Mouse (Mus musculus) liver, embryonic 14.5 days (tissue): ENCODE results near the gene Itih5. TPM values are rescaled to one million over a fixed set of nuclear protein-coding genes. Genes with fewer than 3 reads are reported as not detected.

Experiments used
- ATAC-seq: fragments of 200-750 bp; cut with Nextera tagmentation; 2 replicates; pipeline ENCODE4 v1.8.0; 2017; ENCODE audit warnings: moderate number of reproducible peaks, mild to moderate bottlenecking, moderate library complexity; ENCODE audit not compliant: insufficient read depth
- DNase-seq, 3 experiments: peaks; one replicate each; pipeline ENCODE4 v3.0.0-alpha.2; 2012 to 2013; ENCODE audit warnings: low read depth in 3 of 3, low spot score in 3 of 3
- H3K27ac ChIP-seq: fragments of 300-500 bp; sonication (generic); 2 replicates; pipeline ENCODE4 v1.5.1; 2014; ENCODE audit warnings: moderate library complexity, mild to moderate bottlenecking, control low read depth, inconsistent platforms
- H3K27me3 ChIP-seq: fragments of 300-500 bp; sonication (generic); 2 replicates; pipeline ENCODE4 v1.6.1; 2014; ENCODE audit warnings: mild to moderate bottlenecking, low read length, moderate library complexity; ENCODE audit not compliant: control insufficient read depth, insufficient read depth
- H3K36me3 ChIP-seq: fragments of 300-500 bp; sonication (generic); replicated peaks from 2 replicates; pipeline ENCODE4 v1.6.1; 2014; ENCODE audit warnings: low read depth; ENCODE audit not compliant: control insufficient read depth, insufficient read depth
- H3K4me1 ChIP-seq, 2 experiments: fragments of 200-500 bp in 1 of 2; fragments of 300-500 bp in 1 of 2; sonication (generic) in 1 of 2; replicated peaks; 2 replicates each; pipeline ENCODE4 v1.6.1; 2012 to 2014; ENCODE audit warnings: antibody characterized with exemption in 1 of 2, inconsistent platforms in 1 of 2, low read length in 1 of 2; ENCODE audit not compliant: control insufficient read depth in 2 of 2, insufficient read depth in 2 of 2
- H3K4me2 ChIP-seq: fragments of 300-500 bp; sonication (generic); 2 replicates; pipeline ENCODE4 v1.6.1; 2014; ENCODE audit warnings: low read depth, mild to moderate bottlenecking, control low read depth, moderate library complexity
- H3K4me3 ChIP-seq, 2 experiments: fragments of 200-500 bp in 1 of 2; fragments of 300-500 bp in 1 of 2; sonication (generic) in 1 of 2; 2 replicates each; pipeline ENCODE4 v1.5.1; 2012 to 2014; ENCODE audit warnings: low read depth in 2 of 2, low read length in 2 of 2, mild to moderate bottlenecking in 2 of 2, control low read depth in 1 of 2, inconsistent platforms in 1 of 2, moderate library complexity in 1 of 2; ENCODE audit not compliant: insufficient read depth in 1 of 2
- H3K9ac ChIP-seq: fragments of 300-500 bp; sonication (generic); replicated peaks from 2 replicates; pipeline ENCODE4 v1.6.1; 2014; ENCODE audit warnings: mild to moderate bottlenecking, control low read depth, moderate library complexity
- H3K9me3 ChIP-seq: fragments of 300-500 bp; sonication (generic); 2 replicates; pipeline ENCODE4 v1.6.1; 2016; ENCODE audit warnings: low read length, mixed read lengths; ENCODE audit not compliant: control insufficient read depth
- CTCF ChIP-seq: IDR thresholded peaks from 2 replicates; pipeline ENCODE4 v1.5.1; 2016; ENCODE audit warnings: antibody characterized with exemption, low read depth, control low read depth
- EP300 ChIP-seq: IDR thresholded peaks from 2 replicates; pipeline ENCODE4 v1.6.1; 2016; ENCODE audit warnings: antibody characterized with exemption, low read depth
- WGBS: fragments of 180-500 bp; shearing (Covaris S2); extraction: QIAGEN DNeasy Blood & Tissue Kit; methylation state at CpG from one replicate; pipeline ENCODE4 v1.1.7; 2014; ENCODE audit not compliant: insufficient replicate concordance; 5-methylcytosine and 5-hydroxymethylcytosine counted together
- polyA plus RNA-seq, 2 experiments: library from polyadenylated mRNA; depleted of rRNA in 1 of 2; stranded (reverse) in 1 of 2; unstranded in 1 of 2; fragments of >200 nt; fragmentation: Nextera tagmentation in 1 of 2; extraction: Ambion mirVana in 1 of 2; gene quantifications; 2 replicates each; pipeline versions ENCODE4 v1.2.1 to v1.2.3; 2012 to 2014

Gene Itih5
- polyA plus RNA-seq, 2 experiments = 2.0 to 2.5 TPM

- Histone ChIP-seq H3K9ac (no peak overlapping the region), H3K27ac (no peak overlapping the region), H3K4me3 (no peak overlapping the region), H3K4me1 (peaks cover 0 to 6% of the 10 kb centered on the region in 2 experiments; a peak in 1 of 4 replicates), H3K4me2 (no peak overlapping the region), H3K36me3 (no peaks in the 10 kb centered on the region), H3K9me3 (no peaks in the 10 kb centered on the region), H3K27me3 (no peaks in the 10 kb centered on the region)
- ATAC-seq (no peak), DNase-seq (no peak)
- no peak for TF ChIP-seq EP300
- TF ChIP-seq CTCF = no peak
- WGBS = 65% methylated on average over 1 of the region's 1 CpGs
These were observed 21.2 kb upstream of the Itih5 start for GRCm38 (mm10) chr2:10132128-10132527.

- DNase-seq (peak in 1 of 3 experiments; percentile 27), ATAC-seq (peak; percentile 50; the same call in 1 of the 2 replicates)
- H3K4me1 ChIP-seq = peaks cover 0 to 8% of the 10 kb centered on the region in 2 experiments; a peak in 1 of 4 replicates
- TF ChIP-seq CTCF (no peak), EP300 (no peak)
- H3K27ac ChIP-seq = no peak overlapping the region
- H3K9ac ChIP-seq = no peak overlapping the region
- H3K27me3 ChIP-seq = no peaks in the 10 kb centered on the region
- no peaks in the 10 kb centered on the region for H3K36me3 ChIP-seq
- H3K4me3 ChIP-seq = no peak overlapping the region
- no peak overlapping the region for H3K4me2 ChIP-seq
- H3K9me3 ChIP-seq = no peaks in the 10 kb centered on the region
- WGBS = 58% methylated on average over 6 of the region's 6 CpGs
These were observed 19.4 kb upstream of the Itih5 start for GRCm38 (mm10) chr2:10133941-10134340.

DNA sequence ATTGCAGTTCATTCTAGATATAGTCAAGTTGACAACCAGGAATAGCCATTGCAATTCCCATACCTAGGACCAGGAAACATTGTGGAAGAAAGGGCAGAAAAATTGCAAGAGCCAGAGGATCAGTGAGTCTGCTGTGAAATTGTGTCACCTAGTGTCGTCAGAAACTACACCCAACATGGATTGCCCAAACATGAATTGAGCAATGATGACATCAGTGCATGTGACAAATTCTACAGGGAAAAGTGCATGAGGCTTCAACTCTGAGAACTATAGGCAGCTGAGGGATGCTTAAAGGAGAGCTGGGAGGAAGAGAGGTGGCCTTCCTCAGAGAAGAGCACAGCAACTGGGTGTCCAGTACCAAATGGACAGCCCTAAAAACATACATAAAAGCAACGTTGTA lies 16.1 kb upstream of the Itih5 start:
- ATAC-seq = no peak
- H3K9ac ChIP-seq = no peak overlapping the region
- 61% methylated on average over 2 of the region's 2 CpGs for WGBS
- no peaks in the 10 kb centered on the region for H3K9me3 ChIP-seq
- H3K27me3 ChIP-seq = no peaks in the 10 kb centered on the region
- no peak for TF ChIP-seq CTCF
- TF ChIP-seq EP300 = no peak
- no peaks in the 10 kb centered on the region for H3K36me3 ChIP-seq
- H3K4me2 ChIP-seq = no peak overlapping the region
- DNase-seq = no peak
- H3K4me1 ChIP-seq = peaks cover 0 to 2% of the 10 kb centered on the region in 2 experiments; a peak in 2 of 4 replicates
- H3K4me3 ChIP-seq = no peak overlapping the region
- no peak overlapping the region for H3K27ac ChIP-seq

- ATAC-seq (no peak), DNase-seq (no peak)
- no peak for TF ChIP-seq EP300
- no peak for TF ChIP-seq CTCF
- no peak overlapping the region for H3K27ac ChIP-seq
- WGBS = 68% methylated on average over 5 of the region's 5 CpGs
- no peak overlapping the region for H3K4me3 ChIP-seq
- H3K36me3 ChIP-seq = no peaks in the 10 kb centered on the region
- H3K27me3 ChIP-seq = no peaks in the 10 kb centered on the region
- no peaks in the 10 kb centered on the region for H3K9me3 ChIP-seq
- H3K4me1 ChIP-seq = peaks cover 0 to 2% of the 10 kb centered on the region in 2 experiments; a peak in 1 of 4 replicates
- H3K9ac ChIP-seq = no peak overlapping the region
- H3K4me2 ChIP-seq = no peak overlapping the region
These were observed 12.9 kb upstream of the Itih5 start for GRCm38 (mm10) chr2:10140456-10140855.

- peak; percentile 75 for TF ChIP-seq CTCF
- no peak for TF ChIP-seq EP300
- H3K36me3 ChIP-seq = no peaks in the 10 kb centered on the region
- DNase-seq = peak; percentile 43 to 51 (median 50)
- no peak overlapping the region for H3K27ac ChIP-seq
- H3K4me1 ChIP-seq = no peaks in the 10 kb centered on the region; a peak in 1 of 4 replicates
- H3K27me3 ChIP-seq = no peaks in the 10 kb centered on the region
- H3K9ac ChIP-seq = no peak overlapping the region
- WGBS = 21% methylated on average over 8 of the region's 8 CpGs
- ATAC-seq = peak; percentile 69
- no peaks in the 10 kb centered on the region for H3K9me3 ChIP-seq
- H3K4me2 ChIP-seq = no peak overlapping the region
- H3K4me3 ChIP-seq = no peak overlapping the region
These were observed 10.6 kb upstream of the Itih5 start for GRCm38 (mm10) chr2:10142472-10143454.
